In genomic region chr7:101349861-101350260, GRCm38 (mm10) we compare ENCODE assay signal across 8 mouse cellular contexts. TPM values are rescaled to one million over a fixed set of nuclear protein-coding genes. Genes with fewer than 3 reads are reported as not detected.
A peak's percentile ranks its signal among the peaks of the same experiment; 100 is the strongest.
DNase-seq lines count a peak whose midpoint lies in the region; ATAC-seq lines count a peak whose summit lies in the region.

No protein-coding gene starts in this region.

- H3K36me3 ChIP-seq in forebrain, embryonic 14.5 days (ENCODE audit: control insufficient read depth, insufficient read depth, low read length): no peaks in the 10 kb centered on the region
- no peaks in the 10 kb centered on the region for H3K36me3 ChIP-seq in forebrain, embryonic 11.5 days (ENCODE audit: control insufficient read depth, insufficient read depth, low read length)
- H3K36me3 ChIP-seq in midbrain, embryonic 15.5 days (replicated peaks): no peaks in the 10 kb centered on the region

- no peak overlapping the region for H3K27ac ChIP-seq in forebrain, embryonic 14.5 days (ENCODE audit: low read depth, low read length)
- H3K27ac ChIP-seq in forebrain, embryonic 11.5 days (ENCODE audit: low read depth, low read length): no peak overlapping the region
- H3K27ac ChIP-seq in brown adipose tissue, adult 24 weeks (replicated peaks; ENCODE audit: low read depth, low read length): no peak overlapping the region
- no peak overlapping the region for H3K27ac ChIP-seq in midbrain, embryonic 15.5 days

- peaks cover 12% of the 10 kb centered on the region for H3K4me1 ChIP-seq in forebrain, embryonic 14.5 days (ENCODE audit: control insufficient read depth, insufficient read depth, low read length)
- peaks cover 11% of the 10 kb centered on the region; the same call in 1 of the 2 replicates for H3K4me1 ChIP-seq in forebrain, embryonic 11.5 days (replicated peaks; ENCODE audit: control insufficient read depth, insufficient read depth, low read length)
- peaks cover 10% of the 10 kb centered on the region for H3K4me1 ChIP-seq in brown adipose tissue, adult 24 weeks (ENCODE audit: control insufficient read depth, insufficient read depth, insufficient read length, low read length)
- peaks cover 13% of the 10 kb centered on the region for H3K4me1 ChIP-seq in midbrain, embryonic 15.5 days

- H3K4me3 ChIP-seq in forebrain, embryonic 14.5 days (ENCODE audit: low read depth, low read length): no peak overlapping the region
- H3K4me3 ChIP-seq in forebrain, embryonic 11.5 days (ENCODE audit: low read depth, low read length): no peak overlapping the region
- H3K4me3 ChIP-seq in brown adipose tissue, adult 24 weeks (ENCODE audit: insufficient read depth, low read depth, low read length): peak overlapping the region; percentile 72; the same call in 1 of the 2 replicates
- H3K4me3 ChIP-seq in midbrain, embryonic 15.5 days: no peak overlapping the region

- no peak for ATAC-seq in forebrain, embryonic 14.5 days
- no peak for ATAC-seq in forebrain, embryonic 11.5 days (replicated peaks; ENCODE audit: low FRiP score)
- 0 out of 2 replicates have a peak, but pooled peaks have one; percentile 48 for ATAC-seq in midbrain, embryonic 15.5 days (replicated peaks)
- ATAC-seq in erythroblast, adult 5-6 weeks (replicated peaks; ENCODE audit: low FRiP score, poor library complexity, severe bottlenecking): no peak
- ATAC-seq in megakaryocyte-erythroid progenitor cell, adult 5-6 weeks (replicated peaks; ENCODE audit: low FRiP score, low TSS enrichment, poor library complexity, severe bottlenecking): no peak

- WGBS in forebrain, embryonic 14.5 days: 11% methylated on average over 2 of the region's 2 CpGs
- WGBS in forebrain, embryonic 11.5 days: 30% methylated on average over 2 of the region's 2 CpGs
- 24% methylated on average over 2 of the region's 2 CpGs for WGBS in midbrain, embryonic 15.5 days

- peak; percentile 39 for DNase-seq in forebrain, embryonic 14.5 days (ENCODE audit: low spot score)
- DNase-seq in forebrain, embryonic 11.5 days (ENCODE audit: low spot score): no peak
- peak; percentile 88 for DNase-seq in layer of hippocampus, adult 9-11 months
- no peak for DNase-seq in gastrocnemius, postnatal 36 days

- no peak overlapping the region for H3K9ac ChIP-seq in forebrain, embryonic 14.5 days (ENCODE audit: low read length)
- H3K9ac ChIP-seq in forebrain, embryonic 11.5 days (ENCODE audit: low read length): no peak overlapping the region
- no peak overlapping the region for H3K9ac ChIP-seq in midbrain, embryonic 15.5 days

- H3K9me3 ChIP-seq in forebrain, embryonic 14.5 days (replicated peaks; ENCODE audit: control insufficient read depth, low read length): no peaks in the 10 kb centered on the region
- no peaks in the 10 kb centered on the region for H3K9me3 ChIP-seq in forebrain, embryonic 11.5 days (ENCODE audit: control insufficient read depth, low read length)
- H3K9me3 ChIP-seq in midbrain, embryonic 15.5 days: no peaks in the 10 kb centered on the region

- no peak overlapping the region for H3K4me2 ChIP-seq in forebrain, embryonic 14.5 days (ENCODE audit: low read length)
- H3K4me2 ChIP-seq in forebrain, embryonic 11.5 days (ENCODE audit: low read depth, low read length, severe bottlenecking): no peak overlapping the region
- H3K4me2 ChIP-seq in midbrain, embryonic 15.5 days: no peak overlapping the region

- intact Hi-C loops in gastrocnemius, postnatal 36 days (cut with DNase I): no loop called here

- H3K27me3 ChIP-seq in forebrain, embryonic 14.5 days (replicated peaks; ENCODE audit: control insufficient read depth, insufficient read depth, low read length): 0 out of 2 replicates have a peak, but pooled peaks cover 11% of the 10 kb centered on the region
- H3K27me3 ChIP-seq in forebrain, embryonic 11.5 days (ENCODE audit: control insufficient read depth, insufficient read depth, low read length): peaks cover 8% of the 10 kb centered on the region
- H3K27me3 ChIP-seq in midbrain, embryonic 15.5 days (replicated peaks): peaks cover 11% of the 10 kb centered on the region

RNA-seq across cellular contexts. Expression of gene Arap1, which starts 2.0 kb away (rescaled TPM):
- polyA plus RNA-seq in forebrain, embryonic 14.5 days (2014; fragmentation: Nextera tagmentation; extraction: Ambion mirVana): 5.8 and 6.5 TPM in 2 replicates
- polyA plus RNA-seq in forebrain, embryonic 11.5 days (2014; fragmentation: Nextera tagmentation; extraction: Ambion mirVana): 10.5 and 14.5 TPM in 2 replicates
- polyA plus RNA-seq in brown adipose tissue, adult 24 weeks (2012; ENCODE audit: insufficient read depth, insufficient read length, missing spikeins): 23.3 and 25.6 TPM in 2 replicates
- 10.4 and 10.6 TPM in 2 replicates for polyA plus RNA-seq in midbrain, embryonic 15.5 days (2015; fragmentation: Nextera tagmentation; extraction: Ambion mirVana)
- 24.2 and 26.5 TPM in 2 replicates for total RNA-seq in erythroblast, adult 5-6 weeks (2015; ENCODE audit: low replicate concordance)
- total RNA-seq in erythroblast, adult 5-6 weeks (2017; ENCODE audit: low replicate concordance): 8.3 and 24.5 TPM in 2 replicates
- 68.9 and 88.4 TPM in 2 replicates for total RNA-seq in megakaryocyte-erythroid progenitor cell, adult 5-6 weeks (2014; fragmentation: Nextera tagmentation)
- 20.1 and 31.0 TPM in 2 replicates for total RNA-seq in megakaryocyte-erythroid progenitor cell, adult 5-6 weeks (2017)
- 10 to 100 TPM; 15.6 to 25.5 TPM for total RNA-seq in gastrocnemius, postnatal 36 days (2021)

RNA-seq across cellular contexts. Expression of gene Stard10, which starts 33.0 kb away (rescaled TPM):
- 8.0 and 8.1 TPM in 2 replicates for polyA plus RNA-seq in forebrain, embryonic 14.5 days (2014; fragmentation: Nextera tagmentation; extraction: Ambion mirVana)
- polyA plus RNA-seq in forebrain, embryonic 11.5 days (2014; fragmentation: Nextera tagmentation; extraction: Ambion mirVana): 6.3 and 8.6 TPM in 2 replicates
- polyA plus RNA-seq in brown adipose tissue, adult 24 weeks (2012; ENCODE audit: insufficient read depth, insufficient read length, missing spikeins): 36.6 and 41.4 TPM in 2 replicates
- polyA plus RNA-seq in midbrain, embryonic 15.5 days (2015; fragmentation: Nextera tagmentation; extraction: Ambion mirVana): 8.7 and 9.6 TPM in 2 replicates
- 37.4 and 49.8 TPM in 2 replicates for total RNA-seq in erythroblast, adult 5-6 weeks (2015; ENCODE audit: low replicate concordance)
- total RNA-seq in erythroblast, adult 5-6 weeks (2017; ENCODE audit: low replicate concordance): 24.4 and 39.0 TPM in 2 replicates
- 257 and 310 TPM in 2 replicates for total RNA-seq in megakaryocyte-erythroid progenitor cell, adult 5-6 weeks (2014; fragmentation: Nextera tagmentation)
- 103 and 198 TPM in 2 replicates for total RNA-seq in megakaryocyte-erythroid progenitor cell, adult 5-6 weeks (2017)
- 10 to 100 TPM; 39.2 to 44.1 TPM for total RNA-seq in gastrocnemius, postnatal 36 days (2021)

RNA-seq across cellular contexts. Expression of gene Atg16l2, which starts 47.8 kb away (rescaled TPM):
- polyA plus RNA-seq in forebrain, embryonic 14.5 days (2014; fragmentation: Nextera tagmentation; extraction: Ambion mirVana): 13.5 and 17.8 TPM in 2 replicates
- polyA plus RNA-seq in forebrain, embryonic 11.5 days (2014; fragmentation: Nextera tagmentation; extraction: Ambion mirVana): 15.9 and 16.4 TPM in 2 replicates
- polyA plus RNA-seq in brown adipose tissue, adult 24 weeks (2012; ENCODE audit: insufficient read depth, insufficient read length, missing spikeins): 2.9 and 7.5 TPM in 2 replicates
- polyA plus RNA-seq in midbrain, embryonic 15.5 days (2015; fragmentation: Nextera tagmentation; extraction: Ambion mirVana): 26.1 and 26.9 TPM in 2 replicates
- total RNA-seq in erythroblast, adult 5-6 weeks (2015; ENCODE audit: low replicate concordance): 1.7 and 3.3 TPM in 2 replicates
- total RNA-seq in erythroblast, adult 5-6 weeks (2017; ENCODE audit: low replicate concordance): 0.70 and 1.2 TPM in 2 replicates
- 6.1 and 15.3 TPM in 2 replicates for total RNA-seq in megakaryocyte-erythroid progenitor cell, adult 5-6 weeks (2014; fragmentation: Nextera tagmentation)
- total RNA-seq in megakaryocyte-erythroid progenitor cell, adult 5-6 weeks (2017): 0.70 and 1.6 TPM in 2 replicates
- 1 to 10 TPM; 6.0 to 6.4 TPM for total RNA-seq in gastrocnemius, postnatal 36 days (2021)

Comparison
In these comparisons a context has a peak if more than half of its experiments do, and no peak if none do; other contexts are left out.
1. DNase-seq: peak in forebrain, embryonic 14.5 days (single experiment) and layer of hippocampus, adult 9-11 months (single experiment); none in forebrain, embryonic 11.5 days (single experiment) and gastrocnemius, postnatal 36 days (0 of 2).